Mouse (Mus musculus) megakaryocyte, embryonic 14.5 days (primary cell): Measurements from ENCODE around the gene Ctnnbl1.

ENCODE experiments used
- FLI1 ChIP-seq: IDR thresholded peaks from 2 replicates; pipeline ENCODE4 v1.6.1; 2012; ENCODE audit warnings: low read length, inconsistent platforms, mixed read lengths
- GATA1 ChIP-seq: IDR thresholded peaks from 3 replicates; pipeline ENCODE4 v1.6.1; 2012; ENCODE audit warnings: mixed read lengths, low read length, inconsistent platforms, borderline replicate concordance

GRCm38 (mm10) chr2:157773661-157774060, 36.5 kb downstream of the Ctnnbl1 start:
- no peak for TF ChIP-seq FLI1
- no peak for TF ChIP-seq GATA1
